Mouse (Mus musculus): ENCODE results near the gene Gm3285. TPM values are rescaled to one million over a fixed set of nuclear protein-coding genes. Genes with fewer than 3 reads are reported as not detected.

Gm3285 gene
- polyA plus RNA-seq (2012; rRNA removed), result not detected in 2 replicates

DNA sequence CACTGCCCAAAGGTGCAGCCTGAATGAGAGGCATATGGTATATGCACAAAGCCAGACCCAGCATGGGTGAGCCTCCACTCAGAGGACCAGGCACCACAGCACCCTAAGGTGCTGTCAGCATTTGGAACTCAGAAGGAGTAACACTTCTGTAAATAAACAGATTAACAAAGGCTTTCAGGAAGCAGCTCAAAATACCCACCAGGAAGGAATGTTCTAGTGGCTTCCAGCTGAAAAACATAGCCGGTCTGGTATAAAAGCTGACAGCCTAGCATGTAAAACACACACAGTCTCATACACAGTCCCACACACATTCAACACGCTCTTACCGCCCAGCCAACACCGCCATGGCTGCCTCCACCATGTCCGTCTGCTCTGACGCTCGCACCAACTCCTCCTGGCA lies at the start of gene Gm3285:
Gm3285 (plus strand) TSS at position 301 of the 400 bp plus-strand sequence.
- no peak within 1 kb of the TSS for H3K4me3 ChIP-seq (ENCODE audit: insufficient read depth, low read length)
- H3K27ac ChIP-seq (ENCODE audit: insufficient read depth, low read length), result no peak within 1 kb of the TSS
- TF ChIP-seq CTCF (IDR thresholded peaks at IDR 0.05; ENCODE audit: extremely low read depth, insufficient read depth, low read length) (no peak), POLR2A (IDR thresholded peaks at IDR 0.05; ENCODE audit: extremely low read depth, insufficient read depth, low read length) (no peak)
- no peaks in the 10 kb centered on the region for H3K4me1 ChIP-seq (ENCODE audit: control insufficient read depth, insufficient read depth, low read length)

DNA sequence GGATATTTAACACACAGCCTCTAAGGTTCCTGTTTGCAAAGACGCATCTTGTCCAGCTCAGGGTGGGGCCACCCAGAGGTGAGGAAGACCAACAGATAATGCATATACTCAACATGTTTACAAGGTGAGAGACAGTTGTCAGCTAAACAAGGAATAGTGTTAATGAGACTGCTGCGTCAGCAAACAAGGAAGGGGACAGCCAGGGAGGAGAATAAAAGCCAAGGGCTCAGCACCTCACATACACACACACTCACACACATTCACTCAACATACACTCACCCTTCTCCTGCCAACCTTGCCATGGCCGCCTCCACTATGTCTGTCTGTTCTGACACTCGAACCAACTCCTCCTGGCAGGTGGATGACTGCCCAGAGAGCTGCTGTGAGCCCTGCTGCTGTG lies 47.4 kb upstream of the Gm3285 start, which contains the start of gene Gm2696:
Gm2696 (plus strand) TSS at position 301 of the 400 bp plus-strand sequence.
- H3K27ac ChIP-seq (ENCODE audit: insufficient read depth, low read length), result no peak within 1 kb of the TSS
- H3K4me3 ChIP-seq (ENCODE audit: insufficient read depth, low read length), result no peak within 1 kb of the TSS
- H3K4me1 ChIP-seq (ENCODE audit: control insufficient read depth, insufficient read depth, low read length), result no peaks in the 10 kb centered on the region
- TF ChIP-seq POLR2A (IDR thresholded peaks at IDR 0.05; ENCODE audit: extremely low read depth, insufficient read depth, low read length) (no peak), CTCF (IDR thresholded peaks at IDR 0.05; ENCODE audit: extremely low read depth, insufficient read depth, low read length) (no peak)

DNA sequence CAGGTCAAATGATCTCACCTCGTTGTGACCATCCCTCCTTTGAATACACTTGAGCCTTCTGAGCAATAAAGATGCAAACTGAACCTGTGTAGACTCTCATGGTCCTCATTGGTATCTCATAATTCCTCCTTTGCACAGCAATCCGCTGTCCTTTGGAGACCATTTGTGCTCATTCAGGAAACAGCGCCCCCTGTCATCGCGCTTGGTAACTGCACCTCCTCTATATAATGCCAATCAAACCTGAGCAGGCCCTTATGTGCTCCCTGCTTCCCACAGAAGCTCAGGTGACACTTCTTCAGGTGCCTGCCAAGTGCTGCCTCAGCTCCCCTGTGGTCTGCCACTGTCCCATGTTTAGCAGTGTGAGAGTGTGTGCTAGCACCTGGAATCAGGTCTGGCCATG lies 46.3 kb upstream of the Gm3285 start:
- H3K4me3 ChIP-seq (ENCODE audit: insufficient read depth, low read length), result no peak overlapping the region
- H3K4me1 ChIP-seq (ENCODE audit: control insufficient read depth, insufficient read depth, low read length), result no peaks in the 10 kb centered on the region
- TF ChIP-seq CTCF (IDR thresholded peaks at IDR 0.05; ENCODE audit: extremely low read depth, insufficient read depth, low read length) (peak; percentile 60), POLR2A (IDR thresholded peaks at IDR 0.05; ENCODE audit: extremely low read depth, insufficient read depth, low read length) (no peak)
- H3K27ac ChIP-seq (ENCODE audit: insufficient read depth, low read length), result no peak overlapping the region

- TF ChIP-seq POLR2A (IDR thresholded peaks at IDR 0.05; ENCODE audit: extremely low read depth, insufficient read depth, low read length), result no peak
- no peak for TF ChIP-seq CTCF (IDR thresholded peaks at IDR 0.05; ENCODE audit: extremely low read depth, insufficient read depth, low read length)
- Histone ChIP-seq H3K4me3 (ENCODE audit: insufficient read depth, low read length) (no peak overlapping the region), H3K27ac (ENCODE audit: insufficient read depth, low read length) (no peak overlapping the region), H3K4me1 (ENCODE audit: control insufficient read depth, insufficient read depth, low read length) (no peaks in the 10 kb centered on the region)
Observed at GRCm38 (mm10) chr10:77818523-77818922, 43.3 kb upstream of the Gm3285 start.

DNA sequence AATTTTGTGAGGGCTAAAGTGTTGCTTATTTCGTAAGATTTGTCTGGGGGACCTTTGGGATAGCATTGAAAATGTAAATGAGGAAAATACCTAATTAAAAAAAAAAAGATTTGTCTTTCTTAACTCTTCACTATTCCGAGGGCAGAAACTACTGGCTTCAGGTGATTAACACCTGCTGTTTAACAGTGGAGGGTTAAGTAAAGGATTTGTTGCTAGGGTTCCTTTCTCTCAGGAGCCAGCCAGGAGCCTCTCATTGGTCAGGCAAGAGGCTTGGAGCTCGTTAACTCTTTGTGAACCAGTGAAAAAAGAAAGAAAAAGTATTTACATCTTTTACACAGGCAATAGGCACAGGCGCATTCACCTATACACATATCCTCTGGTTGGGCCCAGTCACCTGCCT lies 42.6 kb upstream of the Gm3285 start:
- H3K4me3 ChIP-seq (ENCODE audit: insufficient read depth, low read length), result no peak overlapping the region
- no peak overlapping the region for H3K27ac ChIP-seq (ENCODE audit: insufficient read depth, low read length)
- no peak for TF ChIP-seq CTCF (IDR thresholded peaks at IDR 0.05; ENCODE audit: extremely low read depth, insufficient read depth, low read length)
- no peak for TF ChIP-seq POLR2A (IDR thresholded peaks at IDR 0.05; ENCODE audit: extremely low read depth, insufficient read depth, low read length)
- H3K4me1 ChIP-seq (ENCODE audit: control insufficient read depth, insufficient read depth, low read length), result no peaks in the 10 kb centered on the region

- no peaks in the 10 kb centered on the region for H3K4me1 ChIP-seq (ENCODE audit: control insufficient read depth, insufficient read depth, low read length)
- no peak within 1 kb of the TSS for H3K27ac ChIP-seq (ENCODE audit: insufficient read depth, low read length)
- no peak for TF ChIP-seq CTCF (IDR thresholded peaks at IDR 0.05; ENCODE audit: extremely low read depth, insufficient read depth, low read length)
- no peak for TF ChIP-seq POLR2A (IDR thresholded peaks at IDR 0.05; ENCODE audit: extremely low read depth, insufficient read depth, low read length)
Observed at GRCm38 (mm10) chr10:77826951-77827350, 34.8 kb upstream of the Gm3285 start, which contains the start of gene Krtap10-4. TSS of gene Krtap10-4 (minus strand) at chr10:77827095.

DNA sequence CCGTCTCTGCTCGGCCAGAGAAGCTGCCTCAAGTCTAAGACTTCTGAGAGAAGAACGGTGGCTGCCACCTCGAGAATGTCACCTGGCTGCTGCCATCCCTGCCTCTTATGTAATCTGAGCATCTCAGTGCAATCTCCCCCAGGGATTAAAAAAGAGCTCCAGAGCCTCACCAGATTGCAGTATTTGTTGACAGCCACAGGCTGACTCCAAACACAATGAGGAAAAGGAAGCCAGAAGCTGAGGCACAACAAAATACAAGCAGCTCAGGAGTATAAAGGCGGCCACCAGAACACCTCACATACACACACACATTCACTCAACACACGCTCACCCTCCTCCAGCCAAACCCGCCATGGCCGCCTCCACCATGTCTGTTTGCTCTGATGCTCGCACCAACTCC lies 26.1 kb upstream of the Gm3285 start, which contains the start of gene Krtap10-10:
Krtap10-10 (plus strand) TSS at position 301 of the 400 bp plus-strand sequence.
- H3K4me1 ChIP-seq (ENCODE audit: control insufficient read depth, insufficient read depth, low read length), result no peaks in the 10 kb centered on the region
- no peak within 1 kb of the TSS for H3K4me3 ChIP-seq (ENCODE audit: insufficient read depth, low read length)
- no peak within 1 kb of the TSS for H3K27ac ChIP-seq (ENCODE audit: insufficient read depth, low read length)
- TF ChIP-seq POLR2A (IDR thresholded peaks at IDR 0.05; ENCODE audit: extremely low read depth, insufficient read depth, low read length) (no peak), CTCF (IDR thresholded peaks at IDR 0.05; ENCODE audit: extremely low read depth, insufficient read depth, low read length) (no peak)

More at GRCm38 (mm10) chr10:77826951-77827350, 34.8 kb upstream of the Gm3285 start, which contains the start of gene Krtap10-4:
- H3K4me3 ChIP-seq (ENCODE audit: insufficient read depth, low read length), result no peak within 1 kb of the TSS

DNA sequence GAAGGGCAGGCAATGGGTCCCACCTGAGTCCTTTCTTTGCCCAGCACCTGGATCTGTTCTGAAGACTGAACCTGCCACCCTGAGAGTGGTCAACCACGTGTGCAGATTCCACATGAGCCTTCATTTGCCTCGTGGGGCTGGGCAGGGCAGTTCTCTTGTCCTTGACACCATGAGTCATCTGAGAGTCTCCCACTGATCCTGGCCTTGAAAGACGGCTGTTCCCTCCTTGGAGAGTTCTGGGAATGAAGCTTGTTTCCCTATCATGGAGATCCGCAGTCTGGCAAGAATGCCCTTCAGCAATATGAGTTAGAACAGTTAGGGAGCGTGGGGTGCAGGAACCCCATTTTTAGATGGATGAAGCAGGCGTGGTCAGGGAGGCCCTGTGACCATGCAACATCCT lies 22.8 kb upstream of the Gm3285 start:
- TF ChIP-seq CTCF (IDR thresholded peaks at IDR 0.05; ENCODE audit: extremely low read depth, insufficient read depth, low read length), result no peak
- Histone ChIP-seq H3K27ac (ENCODE audit: insufficient read depth, low read length) (no peak overlapping the region), H3K4me1 (ENCODE audit: control insufficient read depth, insufficient read depth, low read length) (no peaks in the 10 kb centered on the region), H3K4me3 (ENCODE audit: insufficient read depth, low read length) (no peak overlapping the region)

- TF ChIP-seq CTCF (IDR thresholded peaks at IDR 0.05; ENCODE audit: extremely low read depth, insufficient read depth, low read length) (no peak), POLR2A (IDR thresholded peaks at IDR 0.05; ENCODE audit: extremely low read depth, insufficient read depth, low read length) (no peak)
- Histone ChIP-seq H3K27ac (ENCODE audit: insufficient read depth, low read length) (no peak within 1 kb of the TSS), H3K4me3 (ENCODE audit: insufficient read depth, low read length) (no peak within 1 kb of the TSS), H3K4me1 (ENCODE audit: control insufficient read depth, insufficient read depth, low read length) (no peaks in the 10 kb centered on the region)
Observed at GRCm38 (mm10) chr10:77846503-77846902, 15.3 kb upstream of the Gm3285 start, which contains the start of gene Gm36176. TSS of gene Gm36176 (plus strand) at chr10:77846803.

GRCm38 (mm10) chr10:77846961-77847360 lies 14.8 kb upstream of the Gm3285 start:
- TF ChIP-seq POLR2A (IDR thresholded peaks at IDR 0.05; ENCODE audit: extremely low read depth, insufficient read depth, low read length) (no peak), CTCF (IDR thresholded peaks at IDR 0.05; ENCODE audit: extremely low read depth, insufficient read depth, low read length) (no peak)
- no peaks in the 10 kb centered on the region for H3K4me1 ChIP-seq (ENCODE audit: control insufficient read depth, insufficient read depth, low read length)
- no peak overlapping the region for H3K4me3 ChIP-seq (ENCODE audit: insufficient read depth, low read length)
- H3K27ac ChIP-seq (ENCODE audit: insufficient read depth, low read length), result no peak overlapping the region
